Mouse (Mus musculus): ENCODE results near the gene Os9. TPM values are rescaled to one million over a fixed set of nuclear protein-coding genes. Genes with fewer than 3 reads are reported as not detected.

Gene Os9
- polyA plus RNA-seq, 1 experiment, result 117 TPM

DNA sequence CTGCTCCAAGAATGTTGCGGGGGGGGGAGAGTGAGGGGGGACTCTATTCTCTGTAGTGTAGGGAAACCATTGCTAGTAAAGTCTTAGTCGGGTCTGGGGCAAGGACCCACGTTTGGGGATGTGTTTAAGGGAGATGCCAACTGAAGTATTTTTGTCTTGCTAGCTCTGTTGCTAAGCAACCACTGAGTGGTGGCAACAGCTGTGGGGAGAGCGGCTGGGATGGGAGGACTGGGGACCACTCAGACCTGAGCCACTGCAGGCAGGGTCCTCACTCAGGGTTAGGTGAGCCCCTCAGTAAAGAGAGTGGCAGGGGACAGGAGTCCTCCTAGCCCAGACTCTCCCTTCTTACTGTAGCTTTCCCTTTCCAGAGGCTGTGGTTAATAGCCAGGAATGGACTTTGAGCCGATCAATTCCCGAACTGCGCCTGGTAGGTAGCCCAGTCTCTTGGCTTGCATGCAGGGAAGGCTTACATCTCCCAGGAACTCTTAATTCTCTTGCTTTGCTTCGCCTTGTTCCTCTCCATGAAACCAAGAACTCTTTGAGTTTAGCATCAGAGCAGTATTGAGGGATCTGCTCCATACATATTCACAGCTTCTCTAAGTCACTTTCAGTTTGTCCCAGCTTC lies 38.8 kb downstream of the Os9 start:
- H3K4me1 ChIP-seq (ENCODE audit: control insufficient read depth, insufficient read depth, insufficient read length, low read length), result peaks cover 15% of the 10 kb centered on the region
- H3K36me3 ChIP-seq (ENCODE audit: control insufficient read depth, insufficient read depth, low read length), result no peaks in the 10 kb centered on the region
- peaks cover 42% of the 10 kb centered on the region for H3K27me3 ChIP-seq (ENCODE audit: control insufficient read depth, insufficient read depth, low read length)
- 23% methylated on average over 8 of the region's 8 CpGs for whole genome bisulfite sequencing
- TF ChIP-seq CTCF (IDR thresholded peaks at IDR 0.05; ENCODE audit: extremely low read depth, insufficient read length, insufficient replicate concordance, low read depth, low read length) (no peak), POLR2A (IDR thresholded peaks at IDR 0.05; ENCODE audit: low read depth, low read length) (no peak)
- H3K27ac ChIP-seq (ENCODE audit: insufficient read depth, low read depth, low read length), result no peak overlapping the region
- no peak overlapping the region for H3K4me3 ChIP-seq (ENCODE audit: low read depth, low read length)

- 14% methylated on average over 48 of the region's 48 CpGs for WGBS
- Histone ChIP-seq H3K4me3 (ENCODE audit: low read depth, low read length) (peak overlapping the region; percentile 20), H3K27me3 (ENCODE audit: control insufficient read depth, insufficient read depth, low read length) (peaks cover 42% of the 10 kb centered on the region)
Measured at GRCm38 (mm10) chr10:127080901-127081780, 39.8 kb downstream of the Os9 start.

DNA sequence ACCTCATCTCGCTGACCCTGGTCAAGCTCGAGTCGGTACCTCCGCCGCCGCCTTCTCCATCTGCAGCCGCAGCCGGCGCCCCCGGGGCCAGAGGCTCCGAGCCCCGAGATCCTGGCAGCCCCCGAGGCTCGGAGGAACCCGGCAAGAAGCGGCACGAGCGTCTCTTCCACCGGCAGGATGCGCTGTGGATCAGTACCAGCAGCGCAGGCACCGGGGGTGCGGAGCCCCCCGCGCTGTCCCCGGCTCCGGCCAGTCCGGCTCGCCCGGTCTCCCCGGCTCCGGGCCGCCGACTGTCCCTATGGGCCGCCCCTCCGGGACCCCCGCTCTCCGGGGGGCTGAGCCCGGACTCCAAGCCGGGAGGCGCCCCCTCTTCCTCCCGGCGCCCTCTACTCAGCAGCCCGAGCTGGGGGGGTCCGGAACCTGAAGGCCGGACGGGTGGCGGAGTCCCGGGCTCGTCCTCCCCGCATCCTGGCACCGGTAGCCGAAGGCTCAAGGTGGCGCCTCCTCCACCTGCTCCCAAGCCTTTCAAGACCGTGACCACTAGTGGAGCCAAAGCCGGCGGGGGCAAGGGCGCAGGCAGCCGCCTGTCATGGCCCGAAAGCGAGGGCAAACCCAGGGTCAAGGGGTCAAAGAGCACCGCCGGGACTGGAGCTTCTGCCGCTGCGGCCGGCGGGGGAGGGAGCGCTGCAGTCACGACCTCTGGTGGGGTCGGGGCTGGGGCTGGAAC lies 41.1 kb downstream of the Os9 start:
- Histone ChIP-seq H3K4me3 (ENCODE audit: low read depth, low read length) (peak overlapping the region; percentile 51), H3K27me3 (ENCODE audit: control insufficient read depth, insufficient read depth, low read length) (peaks cover 42% of the 10 kb centered on the region), H3K4me1 (ENCODE audit: control insufficient read depth, insufficient read depth, insufficient read length, low read length) (peaks cover 15% of the 10 kb centered on the region), H3K27ac (ENCODE audit: insufficient read depth, low read depth, low read length) (no peak overlapping the region), H3K36me3 (ENCODE audit: control insufficient read depth, insufficient read depth, low read length) (no peaks in the 10 kb centered on the region)
- TF ChIP-seq POLR2A (IDR thresholded peaks at IDR 0.05; ENCODE audit: low read depth, low read length), result no peak
- TF ChIP-seq CTCF (IDR thresholded peaks at IDR 0.05; ENCODE audit: extremely low read depth, insufficient read length, insufficient replicate concordance, low read depth, low read length), result no peak
- 18% methylated on average over 70 of the region's 70 CpGs for WGBS

More at GRCm38 (mm10) chr10:127080901-127081780, 39.8 kb downstream of the Os9 start:
- no peak; the same call in 1 of the 2 replicates for TF ChIP-seq POLR2A (IDR thresholded peaks at IDR 0.05; ENCODE audit: low read depth, low read length)
- TF ChIP-seq CTCF (IDR thresholded peaks at IDR 0.05; ENCODE audit: extremely low read depth, insufficient read length, insufficient replicate concordance, low read depth, low read length), result no peak
- H3K4me1 ChIP-seq (ENCODE audit: control insufficient read depth, insufficient read depth, insufficient read length, low read length), result peaks cover 15% of the 10 kb centered on the region
- H3K36me3 ChIP-seq (ENCODE audit: control insufficient read depth, insufficient read depth, low read length), result no peaks in the 10 kb centered on the region
- H3K27ac ChIP-seq (ENCODE audit: insufficient read depth, low read depth, low read length), result no peak overlapping the region

DNA sequence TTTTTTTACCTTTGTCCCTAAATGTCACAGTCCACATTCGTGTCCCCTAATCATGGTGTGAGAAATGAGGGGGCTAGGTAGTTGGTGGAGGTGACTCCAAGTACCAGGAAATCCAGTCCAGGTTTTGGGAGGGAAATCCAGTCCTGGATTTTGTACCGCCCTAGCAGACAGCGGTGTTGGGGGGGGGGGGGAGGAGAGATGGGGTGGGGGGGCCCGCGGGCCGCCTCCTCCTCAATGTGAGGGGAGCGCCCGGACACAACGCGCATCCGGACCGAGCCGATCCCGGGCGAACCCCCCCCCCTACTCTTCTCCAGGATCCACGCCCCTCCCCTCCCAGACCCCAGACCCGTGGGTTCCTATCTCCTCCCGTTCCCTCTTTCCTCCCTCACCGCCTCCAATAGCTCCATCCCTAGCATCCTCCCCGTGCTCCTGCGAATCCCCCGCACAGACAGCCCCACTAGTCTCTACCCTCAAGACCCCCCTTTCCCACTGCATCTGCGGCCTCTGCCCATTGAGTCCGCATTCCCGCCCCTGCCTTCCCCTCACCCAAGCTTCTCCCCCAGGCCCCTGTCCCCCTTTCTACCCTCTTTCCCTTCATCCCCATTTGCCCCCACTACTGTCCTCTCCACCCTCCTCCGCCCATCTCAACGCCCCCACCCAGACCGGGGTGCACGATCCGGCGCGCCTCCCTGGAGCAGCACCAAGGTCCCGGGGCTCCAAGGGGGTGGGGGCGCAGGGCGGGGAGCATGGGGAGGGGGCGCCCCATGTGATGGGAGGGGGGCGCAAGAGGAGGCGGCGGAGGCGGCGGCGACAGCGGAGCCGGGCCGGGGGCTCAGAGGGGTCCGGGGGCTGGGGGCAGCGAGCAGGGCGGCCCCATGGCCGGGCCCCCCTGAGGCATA lies 42.0 kb downstream of the Os9 start:
- peak overlapping the region; percentile 51 for H3K4me3 ChIP-seq (ENCODE audit: low read depth, low read length)
- H3K36me3 ChIP-seq (ENCODE audit: control insufficient read depth, insufficient read depth, low read length), result no peaks in the 10 kb centered on the region
- peaks cover 15% of the 10 kb centered on the region for H3K4me1 ChIP-seq (ENCODE audit: control insufficient read depth, insufficient read depth, insufficient read length, low read length)
- no peak overlapping the region for H3K27ac ChIP-seq (ENCODE audit: insufficient read depth, low read depth, low read length)
- no peak for TF ChIP-seq CTCF (IDR thresholded peaks at IDR 0.05; ENCODE audit: extremely low read depth, insufficient read length, insufficient replicate concordance, low read depth, low read length)
- TF ChIP-seq POLR2A (IDR thresholded peaks at IDR 0.05; ENCODE audit: low read depth, low read length), result no peak
- peaks cover 42% of the 10 kb centered on the region for H3K27me3 ChIP-seq (ENCODE audit: control insufficient read depth, insufficient read depth, low read length)
- WGBS, result 12% methylated on average over 49 of the region's 49 CpGs

DNA sequence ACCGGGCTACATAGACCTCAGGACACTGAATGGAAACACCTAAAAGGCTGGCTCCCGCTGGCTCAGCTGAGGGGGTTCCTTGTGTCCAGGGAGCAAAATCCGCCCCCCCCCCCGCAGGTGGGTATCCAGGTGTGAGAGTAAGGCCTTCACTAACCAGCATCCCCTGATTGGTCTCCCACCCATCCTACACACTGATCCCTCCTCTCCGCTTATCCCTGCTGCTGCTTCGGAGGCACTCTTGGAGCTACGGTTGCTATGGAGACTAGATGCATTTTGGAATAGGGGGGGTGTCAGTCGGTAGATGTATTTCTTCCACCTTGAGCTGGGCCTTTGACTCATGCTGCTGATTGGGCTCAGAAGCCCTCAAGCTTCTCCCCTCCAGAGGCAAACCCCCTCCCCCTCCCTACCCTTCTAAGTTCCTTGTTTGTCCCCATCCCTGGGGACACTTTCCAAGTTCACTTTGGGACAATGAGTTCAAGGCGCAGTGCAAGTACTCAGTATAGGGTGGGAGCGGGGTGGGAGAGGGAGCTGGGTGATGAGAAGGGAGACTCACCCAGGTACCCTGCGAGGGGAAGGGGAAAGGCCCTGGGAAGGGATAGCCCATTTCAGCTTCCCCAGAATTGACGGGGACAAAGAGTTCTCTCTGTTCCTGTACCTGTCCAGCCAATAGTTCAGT lies 42.8 kb downstream of the Os9 start:
- Histone ChIP-seq H3K27me3 (ENCODE audit: control insufficient read depth, insufficient read depth, low read length) (peaks cover 42% of the 10 kb centered on the region), H3K4me3 (ENCODE audit: low read depth, low read length) (no peak overlapping the region), H3K4me1 (ENCODE audit: control insufficient read depth, insufficient read depth, insufficient read length, low read length) (peaks cover 15% of the 10 kb centered on the region), H3K27ac (ENCODE audit: insufficient read depth, low read depth, low read length) (no peak overlapping the region), H3K36me3 (ENCODE audit: control insufficient read depth, insufficient read depth, low read length) (no peaks in the 10 kb centered on the region)
- WGBS, result 10% methylated on average over 12 of the region's 12 CpGs
- TF ChIP-seq POLR2A (IDR thresholded peaks at IDR 0.05; ENCODE audit: low read depth, low read length) (no peak), CTCF (IDR thresholded peaks at IDR 0.05; ENCODE audit: extremely low read depth, insufficient read length, insufficient replicate concordance, low read depth, low read length) (no peak)

- TF ChIP-seq CTCF (IDR thresholded peaks at IDR 0.05; ENCODE audit: extremely low read depth, insufficient read length, insufficient replicate concordance, low read depth, low read length), result no peak
- no peak for TF ChIP-seq POLR2A (IDR thresholded peaks at IDR 0.05; ENCODE audit: low read depth, low read length)
- Histone ChIP-seq H3K4me3 (ENCODE audit: low read depth, low read length) (no peak overlapping the region), H3K27me3 (ENCODE audit: control insufficient read depth, insufficient read depth, low read length) (peaks cover 42% of the 10 kb centered on the region), H3K27ac (ENCODE audit: insufficient read depth, low read depth, low read length) (no peak overlapping the region), H3K36me3 (ENCODE audit: control insufficient read depth, insufficient read depth, low read length) (no peaks in the 10 kb centered on the region), H3K4me1 (ENCODE audit: control insufficient read depth, insufficient read depth, insufficient read length, low read length) (peaks cover 11% of the 10 kb centered on the region)
- 18% methylated on average over 10 of the region's 10 CpGs for WGBS
Measured at GRCm38 (mm10) chr10:127077515-127077914, 43.4 kb downstream of the Os9 start.
